Mouse (Mus musculus) heart, embryonic 13.5 days (tissue): Measurements from ENCODE around the gene Slc27a5. TPM values are rescaled to one million over a fixed set of nuclear protein-coding genes. Genes with fewer than 3 reads are reported as not detected.

Experiments
- ATAC-seq: fragments of 200-750 bp; cut with Nextera tagmentation; 2 replicates; pipeline ENCODE4 v1.8.0; 2017; ENCODE audit warnings: moderate TSS enrichment; ENCODE audit not compliant: insufficient number of reproducible peaks, low FRiP score, low TSS enrichment; ENCODE audit errors: extremely low read depth
- H3K27ac ChIP-seq: fragments of 300-500 bp; sonication (generic); replicated peaks from 2 replicates; pipeline ENCODE4 v1.5.1; 2015; ENCODE audit warnings: moderate library complexity, mild to moderate bottlenecking, inconsistent platforms
- H3K27me3 ChIP-seq: fragments of 300-500 bp; sonication (generic); replicated peaks from 2 replicates; pipeline ENCODE4 v1.6.1; 2015; ENCODE audit warnings: mild to moderate bottlenecking, inconsistent platforms
- H3K36me3 ChIP-seq: fragments of 300-500 bp; sonication (generic); 2 replicates; pipeline ENCODE4 v1.6.1; 2015; ENCODE audit warnings: mild to moderate bottlenecking, inconsistent platforms
- H3K4me1 ChIP-seq: fragments of 300-500 bp; sonication (generic); 2 replicates; pipeline ENCODE4 v1.6.1; 2015; ENCODE audit warnings: inconsistent platforms
- H3K4me2 ChIP-seq: fragments of 300-500 bp; sonication (generic); 2 replicates; pipeline ENCODE4 v1.6.1; 2015; ENCODE audit warnings: inconsistent platforms, mild to moderate bottlenecking, moderate library complexity
- H3K4me3 ChIP-seq: fragments of 300-500 bp; sonication (generic); 2 replicates; pipeline ENCODE4 v1.5.1; 2015; ENCODE audit warnings: moderate library complexity, mild to moderate bottlenecking, inconsistent platforms
- H3K9ac ChIP-seq: fragments of 300-500 bp; sonication (generic); 2 replicates; pipeline ENCODE4 v1.6.1; 2015; ENCODE audit warnings: inconsistent platforms, mild to moderate bottlenecking, moderate library complexity
- H3K9me3 ChIP-seq: fragments of 300-500 bp; sonication (generic); 2 replicates; pipeline ENCODE4 v1.6.1; 2016; ENCODE audit warnings: inconsistent platforms
- WGBS: fragments of 180-500 bp; shearing (Covaris S2); methylation state at CpG from one replicate; pipeline ENCODE4 v1.1.7; 2015; ENCODE audit warnings: mixed read lengths; 5-methylcytosine and 5-hydroxymethylcytosine counted together
- polyA plus RNA-seq: library from polyadenylated mRNA; unstranded; fragments of >200 nt; fragmentation: Nextera tagmentation; extraction: Ambion mirVana; gene quantifications from 2 replicates; pipeline ENCODE4 v1.2.1, GENCODE M21; 2015

Gene Slc27a5
- polyA plus RNA-seq, 1 experiment from 2014 or later: 0.11 TPM

GRCm38 (mm10) chr7:13006011-13006410, 8.0 kb upstream of the Slc27a5 start:
- no peak overlapping the region for H3K4me2 ChIP-seq
- WGBS: 84% methylated on average over 17 of the region's 17 CpGs
- H3K4me1 ChIP-seq: peaks cover 23% of the 10 kb centered on the region
- H3K9ac ChIP-seq: no peak overlapping the region
- no peak overlapping the region for H3K27ac ChIP-seq
- ATAC-seq: no peak
- no peaks in the 10 kb centered on the region for H3K9me3 ChIP-seq
- H3K36me3 ChIP-seq: peaks cover 47% of the 10 kb centered on the region
- peaks cover 16% of the 10 kb centered on the region for H3K27me3 ChIP-seq
- no peak overlapping the region for H3K4me3 ChIP-seq

- H3K36me3 ChIP-seq: peaks cover 46% of the 10 kb centered on the region
- H3K27ac ChIP-seq: no peak overlapping the region
- no peaks in the 10 kb centered on the region for H3K9me3 ChIP-seq
- H3K4me2 ChIP-seq: no peak overlapping the region
- WGBS: 70% methylated on average over 5 of the region's 5 CpGs
- H3K4me1 ChIP-seq: peaks cover 10% of the 10 kb centered on the region; the same call in 1 of the 2 replicates
- no peak overlapping the region for H3K9ac ChIP-seq
- H3K4me3 ChIP-seq: no peak overlapping the region
- ATAC-seq: no peak
- H3K27me3 ChIP-seq: peaks cover 16% of the 10 kb centered on the region
Measured at GRCm38 (mm10) chr7:13003380-13003779, 5.4 kb upstream of the Slc27a5 start.

- peaks cover 28% of the 10 kb centered on the region for H3K36me3 ChIP-seq
- H3K9me3 ChIP-seq: no peaks in the 10 kb centered on the region
- WGBS: 63% methylated on average over 1 of the region's 1 CpGs
- H3K9ac ChIP-seq: no peak overlapping the region
- H3K27me3 ChIP-seq: no peaks in the 10 kb centered on the region
- H3K27ac ChIP-seq: no peak overlapping the region
- ATAC-seq: no peak
- no peak overlapping the region for H3K4me3 ChIP-seq
- no peaks in the 10 kb centered on the region for H3K4me1 ChIP-seq
- H3K4me2 ChIP-seq: no peak overlapping the region
Measured at GRCm38 (mm10) chr7:13001584-13001983, 3.6 kb upstream of the Slc27a5 start.

GRCm38 (mm10) chr7:12998851-12999250, 859 bp upstream of the Slc27a5 start, which contains the start of gene Trim28:
Gene Trim28, plus strand, starts transcription at chr7:12999114.
- Histone ChIP-seq H3K4me1 (no peaks in the 10 kb centered on the region), H3K9ac (no peak within 1 kb of the TSS), H3K27ac (no peak within 1 kb of the TSS), H3K36me3 (peaks cover 6% of the 10 kb centered on the region), H3K4me3 (no peak within 1 kb of the TSS), H3K9me3 (no peaks in the 10 kb centered on the region), H3K27me3 (no peaks in the 10 kb centered on the region), H3K4me2 (no peak within 1 kb of the TSS)
- WGBS: 66% methylated on average over 3 of the region's 3 CpGs
- no peak for ATAC-seq

- H3K4me3 ChIP-seq: no peak overlapping the region
- no peaks in the 10 kb centered on the region for H3K27me3 ChIP-seq
- 57% methylated on average over 5 of the region's 5 CpGs for WGBS
- no peaks in the 10 kb centered on the region for H3K4me1 ChIP-seq
- no peaks in the 10 kb centered on the region for H3K9me3 ChIP-seq
- H3K27ac ChIP-seq: no peak overlapping the region
- ATAC-seq: no peak
- H3K36me3 ChIP-seq: no peaks in the 10 kb centered on the region
- H3K9ac ChIP-seq: no peak overlapping the region
- H3K4me2 ChIP-seq: no peak overlapping the region
Measured at GRCm38 (mm10) chr7:12997230-12997629, 762 bp downstream of the Slc27a5 start.

GRCm38 (mm10) chr7:12995862-12996261, 2.1 kb downstream of the Slc27a5 start:
- H3K27ac ChIP-seq: no peak overlapping the region
- H3K4me3 ChIP-seq: no peak overlapping the region
- H3K4me2 ChIP-seq: no peak overlapping the region
- no peak overlapping the region for H3K9ac ChIP-seq
- H3K36me3 ChIP-seq: no peaks in the 10 kb centered on the region
- no peaks in the 10 kb centered on the region; the same call in 1 of the 2 replicates for H3K27me3 ChIP-seq
- H3K4me1 ChIP-seq: no peaks in the 10 kb centered on the region
- H3K9me3 ChIP-seq: no peaks in the 10 kb centered on the region
- ATAC-seq: no peak

GRCm38 (mm10) chr7:12993148-12993547, 4.8 kb downstream of the Slc27a5 start:
- no peak overlapping the region for H3K4me2 ChIP-seq
- H3K4me3 ChIP-seq: no peak overlapping the region
- no peaks in the 10 kb centered on the region for H3K36me3 ChIP-seq
- 78% methylated on average over 10 of the region's 10 CpGs for WGBS
- H3K27ac ChIP-seq: no peak overlapping the region
- H3K4me1 ChIP-seq: no peaks in the 10 kb centered on the region
- no peaks in the 10 kb centered on the region; the same call in 1 of the 2 replicates for H3K27me3 ChIP-seq
- no peak overlapping the region for H3K9ac ChIP-seq
- no peaks in the 10 kb centered on the region for H3K9me3 ChIP-seq
- no peak for ATAC-seq

GRCm38 (mm10) chr7:12992222-12992621, 5.8 kb downstream of the Slc27a5 start:
- WGBS: 6% methylated on average over 3 of the region's 3 CpGs
- ATAC-seq: no peak
- H3K4me1 ChIP-seq: no peaks in the 10 kb centered on the region

GRCm38 (mm10) chr7:12987409-12988189, 10.4 kb downstream of the Slc27a5 start:
- Histone ChIP-seq H3K4me1 (no peaks in the 10 kb centered on the region), H3K36me3 (0 out of 2 replicates have a peak, but pooled peaks cover 2% of the 10 kb centered on the region), H3K4me3 (no peak overlapping the region), H3K9ac (no peak overlapping the region), H3K9me3 (no peaks in the 10 kb centered on the region), H3K27me3 (no peaks in the 10 kb centered on the region; the same call in 1 of the 2 replicates), H3K27ac (no peak overlapping the region), H3K4me2 (no peak overlapping the region)
- no peak for ATAC-seq
- 69% methylated on average over 8 of the region's 8 CpGs for WGBS

More at GRCm38 (mm10) chr7:12992222-12992621, 5.8 kb downstream of the Slc27a5 start:
- Histone ChIP-seq H3K4me2 (no peak overlapping the region), H3K4me3 (no peak overlapping the region), H3K36me3 (no peaks in the 10 kb centered on the region), H3K9ac (no peak overlapping the region), H3K9me3 (no peaks in the 10 kb centered on the region), H3K27ac (no peak overlapping the region), H3K27me3 (no peaks in the 10 kb centered on the region; the same call in 1 of the 2 replicates)

GRCm38 (mm10) chr7:12986906-12987305, 11.1 kb downstream of the Slc27a5 start:
- H3K9me3 ChIP-seq: no peaks in the 10 kb centered on the region

GRCm38 (mm10) chr7:12985724-12986123, 12.3 kb downstream of the Slc27a5 start:
- H3K4me1 ChIP-seq: no peaks in the 10 kb centered on the region
- WGBS: 45% methylated on average over 1 of the region's 1 CpGs
- H3K36me3 ChIP-seq: 0 out of 2 replicates have a peak, but pooled peaks cover 13% of the 10 kb centered on the region
- H3K4me3 ChIP-seq: no peak overlapping the region
- H3K9me3 ChIP-seq: no peaks in the 10 kb centered on the region
- H3K4me2 ChIP-seq: no peak overlapping the region
- no peak overlapping the region for H3K27ac ChIP-seq
- ATAC-seq: no peak
- no peak overlapping the region for H3K9ac ChIP-seq
- H3K27me3 ChIP-seq: no peaks in the 10 kb centered on the region

More at GRCm38 (mm10) chr7:12986906-12987305, 11.1 kb downstream of the Slc27a5 start:
- H3K9ac ChIP-seq: no peak overlapping the region
- H3K4me3 ChIP-seq: no peak overlapping the region
- no peaks in the 10 kb centered on the region for H3K4me1 ChIP-seq
- H3K36me3 ChIP-seq: 0 out of 2 replicates have a peak, but pooled peaks cover 9% of the 10 kb centered on the region
- no peaks in the 10 kb centered on the region; the same call in 1 of the 2 replicates for H3K27me3 ChIP-seq
- H3K27ac ChIP-seq: no peak overlapping the region
- H3K4me2 ChIP-seq: no peak overlapping the region
- no peak for ATAC-seq
- 81% methylated on average over 8 of the region's 8 CpGs for WGBS

GRCm38 (mm10) chr7:12980291-12980690, 17.7 kb downstream of the Slc27a5 start:
- no peaks in the 10 kb centered on the region for H3K9me3 ChIP-seq
- peaks cover 20% of the 10 kb centered on the region for H3K4me1 ChIP-seq
- 0 out of 2 replicates have a peak, but pooled peaks cover 13% of the 10 kb centered on the region for H3K36me3 ChIP-seq
- H3K9ac ChIP-seq: no peak overlapping the region
- no peak overlapping the region for H3K4me3 ChIP-seq
- ATAC-seq: no peak
- no peak overlapping the region for H3K4me2 ChIP-seq
- WGBS: 85% methylated on average over 7 of the region's 7 CpGs
- no peaks in the 10 kb centered on the region for H3K27me3 ChIP-seq
- no peak overlapping the region for H3K27ac ChIP-seq
